Mouse (Mus musculus) kidney, postnatal 36 days (tissue): ENCODE results near the gene Med13.

Experiments used
- DNase-seq, 2 experiments: peaks; one replicate each; pipeline ENCODE4 v3.0.0; 2021 to 2022; ENCODE audit warnings: mixed read lengths in 2 of 2

Med13 gene

DNA sequence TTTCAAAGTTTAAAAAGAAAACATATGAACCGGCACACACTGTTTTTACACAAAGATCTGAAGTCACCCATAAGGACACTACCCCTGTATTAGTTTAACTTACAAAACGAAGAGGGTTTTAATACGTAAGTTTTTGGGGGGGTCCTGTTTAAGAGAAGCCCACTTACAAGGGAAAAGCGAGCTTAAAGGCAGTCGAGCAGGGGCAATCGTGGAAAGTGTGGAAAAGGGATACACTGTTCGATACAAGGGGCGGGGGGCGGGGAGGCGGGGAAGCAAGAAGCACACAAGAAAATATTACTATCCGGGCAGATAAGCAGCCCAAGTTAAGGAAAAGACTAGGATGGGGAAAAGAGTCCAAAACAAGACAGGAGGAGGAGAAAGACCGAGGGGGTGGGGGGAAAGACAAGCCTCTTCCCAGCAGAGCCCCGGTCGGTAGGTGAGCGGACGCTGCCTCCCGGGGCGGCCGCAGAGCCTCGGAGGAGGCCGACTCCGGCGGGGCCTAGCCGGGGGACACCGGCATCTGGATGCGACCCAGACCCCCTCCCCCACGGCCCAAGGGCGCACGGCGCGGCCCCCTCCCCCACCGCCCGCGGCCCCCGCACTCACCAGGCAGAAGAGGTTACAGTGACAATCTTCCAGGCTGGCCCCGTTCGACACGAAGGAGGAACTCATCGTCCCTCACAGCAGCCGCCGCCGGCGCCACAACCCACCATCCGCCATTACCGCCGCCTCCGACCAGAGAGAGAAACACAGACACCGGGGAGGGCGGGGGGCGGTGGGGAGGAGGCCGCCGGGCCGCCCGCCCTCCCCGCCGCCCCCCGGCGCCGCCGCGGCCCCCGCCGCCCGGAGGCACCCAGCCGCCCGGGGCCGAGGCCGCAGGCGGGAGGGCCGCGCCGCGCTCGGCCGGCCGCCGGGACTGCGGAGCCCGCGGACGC is at the start of gene Med13:
Gene Med13, minus strand, starts transcription at position 749 of the 935 bp plus-strand sequence.
- peak; percentile 45 to 75 for DNase-seq

DNA sequence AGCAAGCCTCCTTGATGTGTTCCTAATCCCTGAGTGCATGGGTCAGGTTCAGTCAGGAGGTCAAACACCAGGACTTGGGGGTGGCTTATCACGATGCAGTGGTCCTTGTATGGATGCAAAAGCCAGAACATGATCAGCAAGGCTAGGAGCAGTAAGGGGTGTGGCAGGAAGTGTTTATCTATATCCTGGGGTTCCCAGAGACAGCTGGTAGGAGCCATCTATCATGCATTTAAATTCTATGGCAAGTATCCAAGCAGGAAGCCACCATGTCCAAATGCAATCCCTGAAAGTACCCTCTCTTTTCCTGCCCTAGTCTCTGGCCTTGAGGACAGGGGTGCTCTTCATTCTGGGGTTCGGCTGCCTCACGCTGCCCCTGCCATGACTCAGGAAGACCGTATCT is 47.2 kb upstream of the Med13 start:
- no peak for DNase-seq

DNA sequence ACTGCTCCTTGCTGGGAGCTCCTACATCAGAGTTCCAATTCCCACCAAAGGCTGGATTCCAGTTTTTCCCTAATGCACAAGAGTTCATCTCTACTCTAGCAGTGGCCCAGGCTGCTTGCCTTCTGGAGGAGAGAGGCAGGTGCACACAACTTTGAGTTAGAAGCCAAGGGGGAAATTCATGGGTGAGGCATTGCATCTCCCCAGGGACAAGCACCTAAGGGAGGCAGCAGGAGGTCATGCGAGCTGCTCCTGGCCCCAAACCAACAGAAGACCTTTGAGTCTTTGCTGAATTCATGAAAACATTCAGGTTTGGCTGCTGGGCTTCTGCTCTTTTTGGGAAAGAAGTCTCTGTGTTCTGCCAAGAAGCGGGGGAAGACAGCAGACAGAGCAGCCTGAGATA is 46.4 kb upstream of the Med13 start:
- DNase-seq = no peak

DNA sequence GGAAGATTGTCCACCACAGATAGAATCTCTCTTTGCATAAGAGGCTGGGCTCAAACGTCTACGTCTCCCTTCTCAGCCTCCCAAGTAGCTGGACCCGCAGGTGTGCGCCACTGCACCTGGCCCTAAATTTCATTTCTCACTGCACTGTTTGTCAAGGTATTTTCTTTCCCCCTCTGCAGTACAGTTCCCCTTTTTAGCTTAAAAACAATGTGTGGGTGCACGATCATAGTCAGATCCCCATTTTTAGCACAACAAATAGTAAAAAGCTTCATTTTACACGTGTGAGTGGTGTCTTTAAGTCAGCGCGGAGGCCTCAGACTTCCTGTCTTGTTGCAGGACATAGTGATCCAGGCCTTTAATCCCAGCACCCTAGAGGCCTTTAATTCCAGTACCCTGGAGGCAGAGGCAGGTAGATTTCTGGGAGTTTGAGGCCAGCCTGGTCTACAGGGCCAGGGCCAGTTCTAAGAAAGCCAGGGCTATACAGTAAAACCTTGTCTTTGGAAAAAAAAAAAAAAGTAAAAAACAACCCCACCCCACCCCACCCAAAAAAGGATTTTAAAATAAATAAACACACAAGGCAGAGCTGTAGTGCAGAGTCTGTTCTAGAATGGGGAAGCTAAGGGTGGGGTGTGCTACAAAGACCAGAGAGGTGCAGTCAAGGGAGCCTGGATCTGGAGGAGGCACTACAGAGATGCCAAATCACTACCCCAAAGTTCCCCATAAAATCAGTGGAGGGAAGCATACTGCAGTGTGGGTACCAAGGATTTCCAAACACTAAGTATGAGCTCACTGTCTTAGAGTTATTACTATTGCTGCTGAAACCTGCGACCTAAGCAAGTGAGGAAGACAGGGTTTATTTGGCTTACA is 42.1 kb upstream of the Med13 start:
- no peak for DNase-seq

DNA sequence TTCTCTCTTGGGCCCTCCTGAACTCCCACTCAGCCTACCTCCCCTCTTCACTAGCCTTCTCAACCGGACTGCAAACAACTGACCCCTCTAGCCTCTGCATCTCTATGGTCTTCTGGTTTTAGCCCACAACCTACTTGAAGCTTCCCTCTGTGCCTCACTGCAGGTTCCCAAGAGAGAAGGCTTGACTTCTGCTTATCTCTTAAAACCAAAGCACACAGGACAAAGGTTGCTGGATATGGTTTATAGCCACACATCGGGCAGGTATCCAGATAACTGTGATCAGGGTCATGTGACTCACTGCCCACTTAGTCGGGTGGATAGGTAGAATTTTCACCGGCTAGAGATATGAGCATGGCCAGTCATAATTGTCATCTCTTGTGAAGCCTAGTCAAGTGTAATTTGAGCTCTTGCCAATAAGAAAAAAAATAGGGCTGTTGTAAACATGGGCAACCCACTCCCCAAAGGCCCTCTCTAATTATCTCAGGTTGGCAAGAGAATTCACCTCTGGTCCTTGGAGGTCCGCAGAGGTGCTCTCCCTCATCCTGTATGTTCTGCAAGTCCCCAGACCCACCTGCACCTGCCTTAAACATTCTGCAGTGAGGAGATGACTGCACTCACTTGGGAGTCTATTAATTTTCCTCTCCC is 39.7 kb upstream of the Med13 start:
- peak in 1 of 2 experiments; percentile 6 for DNase-seq

DNA sequence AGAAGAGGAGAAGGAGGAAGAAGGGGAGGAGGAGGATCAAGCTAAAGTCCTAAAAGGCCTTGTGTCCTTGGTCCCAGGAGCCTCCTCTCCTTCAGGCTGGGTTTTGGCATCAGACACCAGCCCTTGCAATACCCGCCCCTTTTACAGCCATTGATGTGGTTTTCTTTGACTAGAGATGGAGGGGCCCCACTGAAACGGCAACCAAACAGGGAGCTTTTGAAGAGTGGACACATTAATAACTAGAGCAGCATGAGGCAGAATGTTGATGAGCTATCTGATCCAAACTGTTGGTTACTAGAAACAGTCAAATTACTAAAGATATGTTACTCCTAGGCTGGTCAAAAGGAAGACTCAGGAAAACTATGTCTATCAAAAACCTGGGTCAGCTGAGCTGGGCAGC is 39.1 kb upstream of the Med13 start:
- no peak for DNase-seq

DNA sequence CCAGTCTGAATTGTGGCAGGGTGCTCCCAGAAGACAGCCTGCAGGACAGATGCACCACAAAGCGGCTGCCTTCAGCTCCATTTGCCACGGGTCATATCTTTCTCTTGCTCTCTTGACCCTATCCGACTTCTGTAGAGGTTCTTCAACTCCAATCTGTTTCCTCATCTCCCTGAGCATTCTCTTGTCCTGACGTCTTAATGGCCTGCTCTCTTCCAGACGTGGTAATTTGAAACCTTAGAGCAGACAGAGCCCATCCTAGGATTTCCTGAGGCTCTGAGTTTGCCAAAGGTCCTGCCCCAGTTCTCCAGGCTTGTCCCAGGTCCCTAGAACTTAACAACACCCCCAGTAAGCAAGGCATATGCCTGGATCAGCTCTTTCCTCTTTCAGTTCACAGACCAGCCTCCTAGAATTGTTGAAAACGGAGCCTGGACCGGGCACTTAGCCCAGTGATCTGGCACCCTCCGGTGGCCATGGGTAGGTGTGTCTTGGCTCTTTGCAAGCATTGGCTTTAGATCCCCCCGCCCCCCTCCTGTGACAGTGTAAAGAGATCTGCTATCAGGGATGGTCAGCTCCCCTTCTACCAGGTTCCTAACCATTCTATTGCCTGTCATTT is 38.2 kb upstream of the Med13 start:
- peak; percentile 80 to 86 for DNase-seq

DNA sequence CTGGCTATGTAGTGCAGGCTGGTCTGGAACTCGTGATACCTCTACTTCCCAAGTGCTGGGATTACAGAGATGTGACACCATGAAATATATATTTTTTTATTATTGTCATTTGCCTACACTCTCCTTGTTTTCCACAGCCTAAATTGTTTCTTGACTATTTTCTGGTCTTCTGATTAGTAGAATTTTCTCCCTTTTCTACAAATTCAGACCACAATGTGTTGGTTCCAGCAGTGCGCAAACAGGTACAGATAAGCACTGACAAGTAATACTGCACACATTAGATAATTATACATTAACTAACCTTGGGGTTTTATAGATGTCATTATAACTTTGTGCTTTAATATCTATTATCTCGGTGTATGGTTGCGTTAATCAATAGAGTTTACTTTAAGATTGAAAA is 37.7 kb upstream of the Med13 start:
- DNase-seq = no peak

DNA sequence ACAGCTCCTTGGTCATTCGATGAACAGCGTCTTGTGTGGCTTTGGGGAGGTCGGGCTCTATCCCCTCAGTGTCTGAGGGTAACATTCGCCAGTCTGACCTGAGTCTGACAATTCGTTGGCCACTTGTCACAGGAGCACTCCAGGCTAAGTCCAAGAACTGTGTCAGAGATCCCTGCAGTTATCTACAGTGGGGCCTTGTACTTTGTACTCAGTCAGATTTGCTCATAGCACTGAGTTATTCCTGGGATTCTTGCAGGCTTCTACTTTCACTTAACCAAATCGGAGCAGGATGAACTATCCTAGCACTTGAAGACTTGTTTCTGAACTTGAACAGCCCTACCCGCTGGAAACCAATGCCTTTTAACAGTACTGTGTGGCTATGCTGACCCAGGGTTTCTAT is 34.3 kb upstream of the Med13 start:
- DNase-seq = peak in 1 of 2 experiments; percentile 3

DNA sequence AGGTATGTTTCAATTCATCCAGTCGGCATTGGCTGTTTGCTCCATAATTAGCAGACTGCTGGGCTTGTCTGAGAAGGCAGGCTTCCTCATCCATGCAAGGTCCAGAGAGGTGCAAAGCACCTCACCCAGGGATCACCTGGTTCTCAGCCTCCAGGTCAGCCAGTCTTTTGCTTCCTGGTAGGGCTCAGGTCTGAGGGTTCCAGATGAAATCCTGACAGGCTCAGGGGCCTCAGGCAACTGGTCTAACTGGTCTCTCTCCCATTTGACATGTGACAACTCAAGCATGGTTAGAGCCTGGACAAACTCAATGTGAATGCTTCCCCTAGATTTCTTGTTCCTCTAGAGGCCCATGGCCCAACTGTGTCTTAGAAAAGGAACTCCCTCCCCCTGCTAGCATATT is 32.9 kb upstream of the Med13 start:
- DNase-seq = peak; percentile 13 to 24

DNA sequence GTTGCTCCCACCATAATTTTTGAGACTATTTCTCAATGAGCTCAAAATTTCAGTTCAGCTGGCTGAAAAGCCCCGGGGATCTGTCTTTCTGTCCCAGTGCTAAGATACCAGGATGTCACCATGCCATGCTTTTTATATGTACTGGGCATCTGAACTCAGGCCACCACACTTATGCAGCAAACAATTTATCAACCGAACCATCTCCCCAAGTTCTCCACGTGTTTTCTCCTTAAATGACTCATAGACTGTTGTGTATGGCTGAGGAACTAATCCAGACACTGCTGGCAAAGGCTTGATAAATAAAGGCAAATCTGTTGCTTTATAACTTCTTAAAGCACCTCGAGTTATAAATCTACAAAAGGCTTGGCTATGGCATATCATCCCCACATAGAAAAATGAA is 32.1 kb upstream of the Med13 start:
- no peak for DNase-seq

DNA sequence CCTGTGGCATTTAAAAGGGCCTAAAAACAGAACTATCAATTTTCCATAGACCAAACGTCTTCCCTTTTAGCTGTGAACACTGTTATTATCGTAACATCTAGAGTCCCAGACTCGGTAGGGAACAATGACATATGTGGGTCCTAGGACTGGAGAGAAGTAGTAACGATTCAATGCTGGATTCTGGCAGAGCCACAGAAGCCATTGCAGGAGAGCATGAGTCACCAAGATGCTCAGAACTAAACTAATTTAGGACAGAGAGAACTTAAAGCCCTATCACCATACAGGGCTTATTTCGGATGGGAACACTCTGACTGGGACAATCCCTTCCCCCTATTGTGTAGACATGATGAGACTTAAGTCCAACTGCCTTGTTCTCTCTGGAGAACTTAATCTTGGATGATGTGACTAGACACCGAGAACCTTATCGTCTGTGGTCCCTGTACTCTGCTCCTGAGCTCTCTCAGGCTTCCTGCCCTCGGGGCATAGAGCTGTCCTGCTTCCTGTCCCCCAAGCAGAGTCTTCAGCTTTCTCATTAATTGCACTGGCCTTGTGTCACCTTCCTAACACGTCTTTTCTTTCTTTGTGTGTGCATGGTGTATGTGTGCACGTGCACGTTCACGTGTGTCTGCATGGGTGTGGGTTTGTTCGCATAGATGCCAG is 31.5 kb upstream of the Med13 start:
- DNase-seq = no peak

DNA sequence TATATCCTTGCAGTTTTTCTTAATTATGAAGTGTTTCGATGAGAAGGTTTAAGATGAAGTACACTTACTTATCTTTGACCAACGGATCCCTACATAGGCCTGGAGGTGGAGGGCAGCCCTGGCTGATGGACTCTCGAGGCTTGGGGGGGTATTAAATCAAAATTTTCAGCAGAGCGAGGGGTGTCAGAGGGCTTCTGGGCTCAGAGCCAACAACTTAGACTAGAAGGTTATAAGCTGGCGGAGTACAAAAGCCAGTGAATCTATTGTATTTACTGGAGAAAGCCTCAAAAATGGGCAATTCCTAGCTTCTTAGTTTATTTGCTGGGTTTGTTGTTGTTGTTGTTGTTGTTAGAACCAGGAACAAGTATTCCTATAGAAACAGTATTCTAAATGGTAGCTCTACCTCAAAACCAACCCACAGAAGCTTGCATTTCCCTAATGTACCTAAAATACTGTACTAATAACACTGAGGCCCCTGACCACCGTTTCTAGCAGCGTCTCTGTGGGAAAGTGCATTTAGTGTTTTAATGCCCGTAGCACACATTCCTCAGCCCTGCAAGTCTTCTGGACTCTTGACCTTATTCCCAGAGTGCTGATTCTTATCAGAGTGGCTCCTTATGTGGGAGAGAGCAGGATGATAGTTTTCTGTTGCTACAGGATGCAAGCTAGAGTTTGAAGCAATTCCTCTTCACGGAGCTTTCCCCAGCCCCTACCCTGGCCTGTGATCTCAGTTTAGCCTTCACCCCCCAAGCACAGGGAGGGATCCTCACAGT is 29.9 kb upstream of the Med13 start:
- peak in 1 of 2 experiments; percentile 13 for DNase-seq

DNA sequence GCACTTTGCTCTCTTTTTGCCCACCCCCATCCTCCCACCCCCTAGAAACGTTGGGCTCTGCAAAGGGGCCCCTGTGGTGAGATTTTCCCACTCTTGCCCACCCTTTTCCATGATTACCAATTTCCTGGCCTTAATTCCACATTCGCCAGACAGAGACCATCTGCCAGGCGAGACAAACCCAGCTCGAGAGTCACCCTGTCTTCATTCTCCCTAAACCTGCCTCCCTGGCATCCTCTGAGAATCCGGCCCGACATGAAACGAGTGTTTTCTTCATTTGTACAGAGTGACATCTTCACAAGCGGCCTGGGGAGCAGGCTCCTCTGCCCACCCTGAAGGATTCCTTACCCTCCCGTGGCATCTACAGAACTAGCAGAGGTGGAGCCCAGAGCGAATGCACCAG is 29.2 kb upstream of the Med13 start:
- no peak for DNase-seq

DNA sequence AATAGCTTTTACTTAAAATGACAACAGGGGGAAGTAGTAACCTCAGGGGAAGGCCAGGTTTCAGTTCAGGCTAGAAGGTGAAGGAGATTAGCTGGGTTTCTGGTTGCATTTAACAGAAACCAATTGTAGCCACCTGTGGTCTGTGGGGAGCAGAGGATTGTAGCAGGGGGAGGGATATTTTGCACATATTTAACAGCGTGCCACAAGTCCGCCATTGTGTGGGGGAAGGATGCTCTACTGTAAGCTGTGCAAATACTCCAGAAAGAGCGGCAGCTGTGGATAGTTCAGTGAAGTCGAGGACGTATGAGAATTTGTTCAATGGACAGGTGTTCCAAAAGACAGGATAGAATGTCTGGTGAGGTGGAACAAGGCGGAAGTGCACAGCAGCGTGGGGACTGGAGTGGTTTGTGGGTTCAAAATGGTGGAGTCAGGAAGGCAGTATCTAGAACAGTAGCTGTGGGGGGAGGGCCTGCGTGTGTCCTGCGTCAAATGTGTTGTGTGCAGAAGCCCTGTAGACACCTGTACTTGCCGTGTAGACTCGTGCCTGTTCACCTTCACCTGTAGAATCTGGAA is 28.4 kb upstream of the Med13 start:
- DNase-seq = no peak

DNA sequence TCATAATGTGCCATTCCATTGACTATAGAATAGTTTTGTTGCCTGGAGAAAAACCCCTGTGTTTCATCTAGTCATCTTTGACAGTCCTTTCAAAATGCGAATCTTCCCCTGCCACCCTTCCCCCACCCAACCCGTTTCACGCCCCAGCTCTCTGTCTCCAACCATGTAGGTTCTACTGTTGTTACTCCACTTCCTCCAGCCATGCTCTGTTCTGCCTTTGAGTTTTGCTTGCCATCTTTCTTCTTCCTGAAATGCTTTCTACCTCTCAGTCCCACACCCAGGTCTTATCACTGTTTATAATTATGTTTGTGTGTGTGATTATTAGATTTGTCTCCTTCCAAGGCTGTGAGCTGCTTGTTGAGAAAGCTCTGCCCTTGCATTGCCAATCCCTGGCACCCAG is 26.7 kb upstream of the Med13 start:
- DNase-seq = no peak

DNA sequence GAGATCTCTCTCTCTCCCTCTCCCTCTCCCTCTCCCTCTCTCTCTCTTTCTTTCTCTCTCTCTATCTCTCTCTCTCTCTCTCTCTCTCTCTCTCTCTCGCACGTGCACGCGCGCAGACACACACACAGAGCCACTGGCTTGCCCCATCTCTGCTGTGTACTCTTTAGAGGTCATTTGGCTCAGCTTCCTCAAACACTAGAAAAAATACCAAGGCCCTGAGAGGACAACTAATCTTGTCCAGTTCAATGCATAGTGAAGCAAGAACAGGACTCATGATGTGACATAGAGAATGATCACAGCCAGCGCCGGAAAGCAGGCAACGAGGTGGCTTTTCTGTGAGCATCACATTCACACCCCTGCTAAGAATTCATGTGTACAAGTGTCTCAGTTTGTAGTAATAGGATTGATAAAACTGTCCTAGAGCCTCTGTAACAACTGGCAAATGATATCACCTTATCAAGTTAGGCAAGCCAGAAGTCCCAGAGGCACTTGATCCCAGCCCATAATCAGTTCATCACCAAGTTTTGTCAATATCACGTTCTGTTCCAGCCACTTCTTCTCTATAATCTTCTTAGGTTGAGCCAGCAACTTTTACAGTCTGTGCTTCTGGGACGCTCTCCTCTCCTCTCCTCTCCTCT is 25.2 kb upstream of the Med13 start:
- DNase-seq = no peak

DNA sequence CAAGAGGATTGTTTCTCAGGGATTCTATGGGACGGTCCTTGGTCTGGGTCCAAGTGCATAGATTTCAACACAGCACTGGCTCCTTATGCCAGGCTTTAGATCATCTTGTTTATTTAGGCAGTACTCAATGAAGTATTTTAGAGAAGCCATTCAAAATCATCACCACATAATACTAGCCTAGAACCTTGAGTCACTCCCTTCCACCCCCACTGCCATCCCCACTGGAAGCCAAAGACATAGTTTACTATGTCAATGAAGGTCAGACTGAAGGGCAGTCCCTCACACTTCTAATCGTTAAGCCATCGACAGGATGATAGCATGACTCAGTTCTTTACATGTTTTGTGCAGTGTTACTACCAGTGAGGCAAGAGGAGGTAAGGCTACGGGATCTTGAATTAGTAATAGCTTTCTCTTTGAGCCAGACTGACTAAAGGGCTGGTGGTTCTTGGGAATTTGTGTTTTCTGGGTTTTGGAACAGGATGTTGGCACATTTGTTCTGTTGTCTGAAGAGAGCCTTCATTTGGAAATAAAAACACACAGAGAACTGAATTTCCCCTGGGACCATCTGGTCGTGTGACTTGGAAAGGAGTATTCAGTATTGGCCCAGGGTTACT is 24.2 kb upstream of the Med13 start:
- no peak for DNase-seq

DNA sequence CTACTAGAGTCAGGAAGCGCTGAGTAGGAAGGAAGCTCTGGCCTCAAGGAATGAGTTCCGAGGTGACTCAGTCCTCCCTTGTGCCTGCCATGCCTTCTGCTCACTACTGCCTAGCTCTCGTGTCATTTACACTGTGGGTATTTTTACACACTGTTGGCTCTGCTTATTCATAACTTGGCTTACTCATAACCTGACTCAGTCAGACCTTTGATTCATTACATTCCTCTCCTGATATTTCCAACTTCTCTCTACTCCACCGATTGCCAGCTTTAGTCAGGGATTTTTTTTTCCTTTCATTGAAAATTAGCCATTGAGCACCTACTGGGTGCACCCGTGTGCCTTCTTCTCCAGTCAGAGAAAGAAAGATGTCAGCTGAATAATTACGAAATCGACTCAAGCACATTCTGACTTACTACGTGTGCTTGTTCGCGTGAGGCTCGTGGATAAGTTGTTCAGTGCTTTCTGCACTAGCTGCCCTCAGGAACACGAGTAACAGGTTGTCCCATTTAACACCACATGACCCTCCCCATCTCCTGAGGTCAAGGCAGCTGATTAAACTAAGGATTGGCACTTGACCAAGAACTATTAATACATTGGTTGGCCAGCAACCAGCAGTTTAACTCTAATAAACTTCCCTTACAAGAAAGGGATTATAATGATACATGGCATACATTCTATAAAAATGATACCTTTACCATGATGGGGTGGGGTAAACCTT is 23.3 kb upstream of the Med13 start:
- no peak for DNase-seq
